Mouse (Mus musculus) lung, postnatal 0 days (tissue): Measurements from ENCODE around the gene 1700008O03Rik. TPM values are rescaled to one million over a fixed set of nuclear protein-coding genes. Genes with fewer than 3 reads are reported as not detected.

ENCODE experiments used
- ATAC-seq: fragments of 200-750 bp; cut with Nextera tagmentation; 2 replicates; pipeline ENCODE4 v1.8.0; 2017; ENCODE audit warnings: moderate library complexity
- DNase-seq: peaks from one replicate; pipeline ENCODE4 v3.0.0-alpha.2; 2016; ENCODE audit warnings: low spot score
- H3K27ac ChIP-seq: fragments of 300-500 bp; sonication (generic); 2 replicates; pipeline ENCODE4 v1.5.1; 2014; ENCODE audit warnings: antibody characterized with exemption, mild to moderate bottlenecking, low read length, mixed read lengths
- H3K27me3 ChIP-seq: fragments of 300-500 bp; sonication (generic); replicated peaks from 2 replicates; pipeline ENCODE4 v1.6.1; 2014; ENCODE audit warnings: low read length, mixed read lengths; ENCODE audit not compliant: insufficient read depth
- H3K36me3 ChIP-seq: fragments of 300-500 bp; sonication (generic); 2 replicates; pipeline ENCODE4 v1.6.1; 2014; ENCODE audit warnings: low read length, mixed read lengths; ENCODE audit not compliant: insufficient read depth
- H3K4me1 ChIP-seq: fragments of 300-500 bp; sonication (generic); 2 replicates; pipeline ENCODE4 v1.6.1; 2014; ENCODE audit warnings: antibody characterized with exemption, low read depth, low read length, mixed read lengths; ENCODE audit not compliant: insufficient read depth
- H3K4me2 ChIP-seq: fragments of 300-500 bp; sonication (generic); replicated peaks from 2 replicates; pipeline ENCODE4 v1.6.1; 2014; ENCODE audit warnings: low read depth, mild to moderate bottlenecking, low read length, moderate library complexity, mixed read lengths
- H3K4me3 ChIP-seq: fragments of 300-500 bp; sonication (generic); 2 replicates; pipeline ENCODE4 v1.5.1; 2014; ENCODE audit warnings: low read depth, low read length
- H3K9ac ChIP-seq: fragments of 300-500 bp; sonication (generic); replicated peaks from 2 replicates; pipeline ENCODE4 v1.6.1; 2014; ENCODE audit warnings: low read depth, mild to moderate bottlenecking
- H3K9me3 ChIP-seq: fragments of 300-500 bp; sonication (generic); 2 replicates; pipeline ENCODE4 v1.6.1; 2016; ENCODE audit warnings: low read length, mixed read lengths
- CTCF ChIP-seq: IDR thresholded peaks from 2 replicates; pipeline ENCODE4 v1.5.1; 2016; ENCODE audit warnings: antibody characterized with exemption, mild to moderate bottlenecking
- EP300 ChIP-seq: IDR thresholded peaks from 2 replicates; pipeline ENCODE4 v1.6.1; 2016; ENCODE audit warnings: antibody characterized with exemption, mild to moderate bottlenecking, control low read depth
- WGBS: fragments of 180-500 bp; shearing (Covaris S2); extraction: QIAGEN DNeasy Blood & Tissue Kit; methylation state at CpG from one replicate; pipeline ENCODE4 v1.1.7; 2014; 5-methylcytosine and 5-hydroxymethylcytosine counted together
- polyA plus RNA-seq: library from polyadenylated mRNA; unstranded; fragments of >200 nt; fragmentation: Nextera tagmentation; extraction: Ambion mirVana; gene quantifications from 2 replicates; pipeline ENCODE4 v1.2.1, GENCODE M21; 2015

1700008O03Rik gene
- polyA plus RNA-seq, 1 experiment from 2014 or later: 1.2 TPM

DNA sequence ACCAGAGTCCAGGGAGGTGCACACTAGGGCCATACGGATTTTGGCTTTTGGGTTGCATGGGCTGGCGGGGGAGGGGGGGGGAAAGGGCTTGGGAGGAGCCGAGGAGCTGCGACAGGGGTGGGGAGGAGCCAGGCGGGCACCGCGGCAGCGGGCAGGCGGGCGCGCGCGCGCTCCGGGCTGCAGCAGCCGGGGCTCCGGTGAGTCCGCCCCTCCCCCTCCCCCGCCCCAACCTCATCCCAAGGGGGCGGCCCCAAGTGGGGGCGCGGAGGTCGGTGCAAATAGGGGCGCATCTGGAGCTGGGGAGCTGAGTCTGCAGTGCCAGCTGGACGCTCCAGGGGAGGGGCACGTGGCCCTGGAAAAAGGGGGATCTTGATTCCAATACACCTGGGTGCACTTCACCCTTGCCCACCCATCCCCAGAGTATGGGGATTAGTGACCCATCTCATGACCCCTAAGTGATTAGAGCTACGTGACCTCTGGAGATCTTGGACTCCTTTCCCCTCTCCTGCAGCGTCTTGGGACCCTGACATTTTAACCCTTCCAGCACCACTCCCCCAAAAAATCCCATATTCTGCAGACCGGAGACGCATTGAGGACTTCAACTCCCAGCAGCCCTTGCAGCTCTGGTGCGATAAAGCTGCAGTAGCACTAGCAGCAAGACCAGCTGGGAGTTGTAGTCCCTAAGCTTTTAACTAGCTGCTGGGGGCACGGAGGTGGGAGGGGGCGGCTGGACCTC lies 1.5 kb downstream of the 1700008O03Rik start, which contains the start of gene Syt3:
Gene Syt3 (plus strand): TSS at position 123 of the 736 bp plus-strand sequence.
- 1% methylated on average over 25 of the region's 33 CpGs for WGBS
- ATAC-seq: peak; percentile 90
- H3K4me2 ChIP-seq: peak within 1 kb of the TSS; percentile 75
- H3K36me3 ChIP-seq: no peaks in the 10 kb centered on the region
- H3K9ac ChIP-seq: 0 out of 2 replicates have a peak within 1 kb of the TSS, but pooled peaks have one; percentile 13
- TF ChIP-seq CTCF (no peak), EP300 (no peak)
- H3K4me3 ChIP-seq: peak within 1 kb of the TSS; percentile 36
- no peak within 1 kb of the TSS for H3K27ac ChIP-seq
- no peaks in the 10 kb centered on the region; the same call in 1 of the 2 replicates for H3K4me1 ChIP-seq
- H3K27me3 ChIP-seq: no peaks in the 10 kb centered on the region; the same call in 1 of the 2 replicates
- DNase-seq: peak; percentile 62
- no peaks in the 10 kb centered on the region for H3K9me3 ChIP-seq

DNA sequence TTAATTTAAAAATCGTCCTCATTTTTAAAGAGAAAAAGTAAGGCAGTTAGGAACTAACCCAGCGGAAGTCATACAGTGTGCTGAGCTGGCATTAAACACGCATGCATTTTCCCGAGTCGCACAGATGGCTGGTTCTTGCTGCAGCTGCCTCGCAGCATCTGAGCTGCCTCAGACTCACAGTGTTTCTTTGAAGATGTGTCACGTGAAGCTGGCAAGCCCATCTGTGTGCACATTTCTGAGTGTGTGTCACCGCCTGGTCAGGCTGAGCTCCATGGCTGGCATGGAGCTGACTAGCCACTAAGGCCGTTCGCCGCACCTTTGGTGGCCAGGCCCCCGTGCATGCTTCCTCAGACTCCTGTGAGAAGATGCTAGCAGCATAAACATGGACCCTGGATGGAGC lies 3.1 kb downstream of the 1700008O03Rik start:
- Histone ChIP-seq H3K4me2 (no peak overlapping the region), H3K9me3 (no peaks in the 10 kb centered on the region), H3K27me3 (no peaks in the 10 kb centered on the region), H3K36me3 (no peaks in the 10 kb centered on the region), H3K4me3 (no peak overlapping the region), H3K4me1 (no peaks in the 10 kb centered on the region; the same call in 1 of the 2 replicates), H3K9ac (no peak overlapping the region), H3K27ac (no peak overlapping the region)
- no peak for ATAC-seq
- 68% methylated on average over 12 of the region's 12 CpGs for WGBS
- no peak for TF ChIP-seq EP300
- TF ChIP-seq CTCF: no peak
- no peak for DNase-seq

DNA sequence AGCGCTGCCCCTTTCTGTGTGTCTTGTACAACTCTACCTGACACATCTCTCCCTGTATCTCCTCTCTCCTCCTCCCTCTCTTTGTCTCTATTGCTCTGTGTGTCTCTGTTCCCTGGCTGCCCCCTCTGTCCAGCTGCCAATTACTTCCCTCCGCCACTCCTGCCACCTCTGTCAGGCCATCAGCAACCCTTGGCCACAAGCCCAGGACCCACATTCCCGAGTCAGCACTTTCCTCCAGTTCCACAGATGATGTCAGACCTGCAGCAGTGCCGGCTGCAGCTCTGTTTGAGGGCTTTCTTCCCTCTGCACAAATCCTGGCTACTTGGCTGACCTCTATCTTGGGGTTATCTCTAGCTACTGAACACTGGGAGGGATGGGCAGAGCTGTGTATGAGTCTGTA lies 7.3 kb downstream of the 1700008O03Rik start:
- no peak for ATAC-seq
- H3K4me2 ChIP-seq: no peak overlapping the region
- 21% methylated on average over 4 of the region's 4 CpGs for WGBS

DNA sequence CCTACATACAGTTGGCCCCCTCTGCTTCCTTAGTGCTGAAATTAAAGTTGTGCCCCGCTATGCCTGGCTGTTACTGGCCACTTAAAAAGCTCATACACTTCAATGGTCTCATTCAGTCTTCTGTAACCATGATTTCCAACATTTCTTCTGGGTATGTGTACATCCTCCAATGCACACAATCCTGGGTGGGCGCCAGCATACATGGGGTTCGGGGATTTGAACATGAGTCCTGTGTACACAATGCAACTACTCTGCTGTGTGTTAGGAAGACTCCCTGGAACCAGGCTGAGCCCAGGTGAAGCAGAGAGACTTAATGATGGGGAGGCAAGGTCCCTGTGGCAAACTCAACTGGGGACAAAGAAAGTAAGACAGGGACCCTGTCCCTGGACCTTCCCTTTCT lies 9.8 kb downstream of the 1700008O03Rik start:
- H3K27me3 ChIP-seq: no peaks in the 10 kb centered on the region
- no peaks in the 10 kb centered on the region for H3K9me3 ChIP-seq
- no peak overlapping the region for H3K9ac ChIP-seq
- H3K4me2 ChIP-seq: no peak overlapping the region
- 45% methylated on average over 3 of the region's 3 CpGs for WGBS
- ATAC-seq (no peak), DNase-seq (no peak)
- H3K27ac ChIP-seq: no peak overlapping the region
- no peaks in the 10 kb centered on the region for H3K36me3 ChIP-seq
- H3K4me1 ChIP-seq: peaks cover 2% of the 10 kb centered on the region; the same call in 1 of the 2 replicates
- no peak for TF ChIP-seq EP300
- TF ChIP-seq CTCF: no peak
- no peak overlapping the region for H3K4me3 ChIP-seq

More for the DNA sequence above, 7.3 kb downstream of the 1700008O03Rik start:
- Histone ChIP-seq H3K9me3 (no peaks in the 10 kb centered on the region), H3K9ac (no peak overlapping the region), H3K4me1 (peaks cover 2% of the 10 kb centered on the region; the same call in 1 of the 2 replicates), H3K4me3 (no peak overlapping the region), H3K27ac (no peak overlapping the region), H3K36me3 (no peaks in the 10 kb centered on the region), H3K27me3 (no peaks in the 10 kb centered on the region)
- DNase-seq: peak; percentile 57
- TF ChIP-seq CTCF (no peak), EP300 (no peak)

DNA sequence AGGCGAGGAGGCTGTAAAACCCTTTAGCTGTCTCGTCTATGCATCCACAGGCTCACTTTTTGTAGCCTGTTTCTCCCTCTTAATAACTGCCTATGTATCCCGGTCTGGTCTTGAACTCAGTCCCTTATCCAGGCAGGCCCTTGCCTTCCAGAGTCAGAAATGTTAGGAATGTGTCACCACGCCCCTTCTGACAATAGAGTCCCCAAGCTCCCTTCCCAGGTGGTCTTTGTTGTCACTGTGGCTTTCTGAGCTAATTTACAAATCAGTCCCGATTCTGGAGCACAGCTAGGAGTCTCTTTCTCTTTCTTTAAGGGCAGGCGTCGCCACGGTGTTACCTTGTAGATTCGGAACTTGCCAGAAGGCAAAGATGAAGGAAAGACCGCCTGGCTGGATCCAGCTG lies 10.4 kb downstream of the 1700008O03Rik start:
- Histone ChIP-seq H3K27me3 (no peaks in the 10 kb centered on the region), H3K36me3 (no peaks in the 10 kb centered on the region), H3K9me3 (no peaks in the 10 kb centered on the region), H3K4me1 (peaks cover 2% of the 10 kb centered on the region; the same call in 1 of the 2 replicates), H3K4me2 (peak overlapping the region; percentile 82; the same call in 1 of the 2 replicates), H3K9ac (no peak overlapping the region), H3K27ac (no peak overlapping the region), H3K4me3 (no peak overlapping the region)
- no peak for ATAC-seq
- WGBS: 16% methylated on average over 10 of the region's 10 CpGs
- TF ChIP-seq EP300 (no peak), CTCF (no peak)
- no peak for DNase-seq

DNA sequence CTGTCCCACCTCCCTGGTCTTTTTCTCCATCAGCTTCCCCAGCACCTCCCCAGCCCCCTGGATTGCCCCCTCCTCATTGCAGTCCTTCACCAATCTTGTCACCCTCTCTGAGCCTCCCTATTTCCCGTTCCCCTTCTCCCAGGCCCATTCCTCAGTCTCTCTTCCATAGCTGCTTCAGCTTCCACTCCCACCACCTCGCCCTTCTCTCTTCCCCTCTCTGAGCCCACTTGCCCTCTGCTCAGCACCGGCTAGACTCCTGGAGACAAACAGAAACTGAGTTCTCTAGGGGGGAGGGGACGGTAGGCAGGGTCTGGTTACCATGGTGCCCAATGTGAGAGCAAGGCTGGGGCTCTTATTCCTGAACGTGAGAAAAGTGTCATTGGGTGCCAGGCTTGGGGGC lies 10.9 kb downstream of the 1700008O03Rik start:
- H3K4me2 ChIP-seq: peak overlapping the region; percentile 82
- TF ChIP-seq CTCF (no peak), EP300 (no peak)
- H3K27ac ChIP-seq: no peak overlapping the region
- no peaks in the 10 kb centered on the region for H3K36me3 ChIP-seq
- H3K9me3 ChIP-seq: no peaks in the 10 kb centered on the region
- H3K9ac ChIP-seq: no peak overlapping the region
- ATAC-seq (no peak), DNase-seq (no peak)
- peak overlapping the region; percentile 54 for H3K4me3 ChIP-seq
- 8% methylated on average over 5 of the region's 5 CpGs for WGBS
- H3K27me3 ChIP-seq: no peaks in the 10 kb centered on the region
- H3K4me1 ChIP-seq: peaks cover 2% of the 10 kb centered on the region; the same call in 1 of the 2 replicates
